Mouse (Mus musculus) kidney, adult 9 months (tissue): ENCODE results near the gene Mrps2.
"Not testable (repeated sequence)": the region's sequence is repeated elsewhere in the genome, so short reads cannot be mapped to it uniquely, and the experiment has no call there.

Source experiments
- DNase-seq: peaks from one replicate; pipeline ENCODE4 v3.0.0; 2022

Gene Mrps2

GRCm38 (mm10) chr2:28467860-28468485 lies at the start of gene Mrps2:
Mrps2 (plus strand) TSS chr2:28468066.
- peak; percentile 84 for DNase-seq

GRCm38 (mm10) chr2:28419898-28420297 lies 48.0 kb upstream of the Mrps2 start:
- DNase-seq: peak; percentile 91

GRCm38 (mm10) chr2:28423167-28423566 lies 44.7 kb upstream of the Mrps2 start:
- peak; percentile 64 for DNase-seq

- no peak for DNase-seq
Observed at GRCm38 (mm10) chr2:28427226-28427625, 40.6 kb upstream of the Mrps2 start.

GRCm38 (mm10) chr2:28430846-28431245 lies 37.0 kb upstream of the Mrps2 start:
- no peak for DNase-seq

- peak; percentile 24 for DNase-seq
Observed at GRCm38 (mm10) chr2:28432811-28433210, 35.1 kb upstream of the Mrps2 start.

- DNase-seq: no peak
Observed at GRCm38 (mm10) chr2:28433512-28433911, 34.4 kb upstream of the Mrps2 start.

- DNase-seq: no peak
Observed at GRCm38 (mm10) chr2:28435401-28435800, 32.5 kb upstream of the Mrps2 start.

GRCm38 (mm10) chr2:28440842-28441241 lies 27.0 kb upstream of the Mrps2 start:
- DNase-seq: no peak

- DNase-seq: no peak
Observed at GRCm38 (mm10) chr2:28445082-28445481, 22.8 kb upstream of the Mrps2 start.

- DNase-seq: no peak
Observed at GRCm38 (mm10) chr2:28446181-28446514, 21.7 kb upstream of the Mrps2 start.

- peak; percentile 34 for DNase-seq
Observed at GRCm38 (mm10) chr2:28446515-28447314, 21.2 kb upstream of the Mrps2 start, which contains the start of gene Ppp1r26. Ppp1r26 (plus strand) TSS chr2:28446800.

GRCm38 (mm10) chr2:28447315-28447670 lies 20.6 kb upstream of the Mrps2 start:
- no peak for DNase-seq

- DNase-seq: no peak
Observed at GRCm38 (mm10) chr2:28451663-28452062, 16.2 kb upstream of the Mrps2 start.

- no peak for DNase-seq
Observed at GRCm38 (mm10) chr2:28453539-28453938, 14.3 kb upstream of the Mrps2 start.

GRCm38 (mm10) chr2:28456616-28457015 lies 11.2 kb upstream of the Mrps2 start:
- no peak for DNase-seq

GRCm38 (mm10) chr2:28463919-28464318 lies 3.9 kb upstream of the Mrps2 start:
- DNase-seq: peak; percentile 75

GRCm38 (mm10) chr2:28464919-28465318 lies 2.9 kb upstream of the Mrps2 start:
- no peak for DNase-seq

GRCm38 (mm10) chr2:28465836-28466518 lies 1.9 kb upstream of the Mrps2 start, which contains the start of gene 1700007K13Rik:
1700007K13Rik (minus strand) TSS chr2:28466332.
- peak; percentile 83 for DNase-seq

- no peak for DNase-seq
Observed at GRCm38 (mm10) chr2:28468486-28469225, 790 bp downstream of the Mrps2 start.

GRCm38 (mm10) chr2:28469461-28469860 lies 1.6 kb downstream of the Mrps2 start:
- DNase-seq: no peak

GRCm38 (mm10) chr2:28470591-28470990 lies 2.7 kb downstream of the Mrps2 start:
- no peak for DNase-seq

GRCm38 (mm10) chr2:28472011-28472410 lies 4.1 kb downstream of the Mrps2 start:
- not testable (repeated sequence) for DNase-seq
